Mouse (Mus musculus) C2C12 (cell line): Measurements from ENCODE around the gene Lypd3.

Experiments
- CEBPB ChIP-seq: IDR thresholded peaks from one replicate; pipeline ENCODE4 v1.6.1; 2011; ENCODE audit warnings: low read depth, mild to moderate bottlenecking, control low read depth, moderate library complexity
- CTCF ChIP-seq: IDR thresholded peaks from one replicate; pipeline ENCODE4 v1.5.1; 2011; ENCODE audit not compliant: control insufficient read depth, insufficient read depth, insufficient read length
- FOSL1 ChIP-seq: IDR thresholded peaks from one replicate; pipeline ENCODE4 v1.8.0; 2011; ENCODE audit warnings: mild to moderate bottlenecking, low read length; ENCODE audit not compliant: poor library complexity, insufficient read depth, severe bottlenecking
- MAX ChIP-seq: IDR thresholded peaks from one replicate; pipeline ENCODE4 v1.6.1; 2011; ENCODE audit warnings: mild to moderate bottlenecking, control low read depth
- USF1 ChIP-seq: IDR thresholded peaks from one replicate; pipeline ENCODE4 v1.6.1; 2011; ENCODE audit warnings: low read depth, mild to moderate bottlenecking, control low read depth, moderate library complexity

- TF ChIP-seq CTCF (no peak), FOSL1 (no peak), CEBPB (no peak), USF1 (no peak), MAX (no peak)
Observed at GRCm38 (mm10) chr7:24611709-24612108, 24.6 kb upstream of the Lypd3 start.
